Mouse (Mus musculus) hindbrain, embryonic 10.5 days (tissue): ENCODE measurements around the gene Mov10. TPM values are rescaled to one million over a fixed set of nuclear protein-coding genes. Genes with fewer than 3 reads are reported as not detected.
"Not testable (repeated sequence)": the region's sequence is repeated elsewhere in the genome, so short reads cannot be mapped to it uniquely, and the experiment has no call there.

Experiments used
- DNase-seq: peaks from one replicate; pipeline ENCODE4 v3.0.0-alpha.2; 2017; ENCODE audit warnings: low spot score
- H3K27ac ChIP-seq: fragments of 300-500 bp; sonication (generic); 2 replicates; pipeline ENCODE4 v1.5.1; 2016; ENCODE audit warnings: mild to moderate bottlenecking, moderate library complexity
- H3K27me3 ChIP-seq: fragments of 300-500 bp; sonication (generic); 2 replicates; pipeline ENCODE4 v1.6.1; 2016; ENCODE audit warnings: mild to moderate bottlenecking; ENCODE audit not compliant: poor library complexity, insufficient read depth, severe bottlenecking
- H3K36me3 ChIP-seq: fragments of 300-500 bp; sonication (generic); 2 replicates; pipeline ENCODE4 v1.6.1; 2016; ENCODE audit warnings: mild to moderate bottlenecking, moderate library complexity
- H3K4me1 ChIP-seq: fragments of 300-500 bp; sonication (generic); replicated peaks from 2 replicates; pipeline ENCODE4 v1.6.1; 2016; ENCODE audit warnings: mild to moderate bottlenecking
- H3K4me3 ChIP-seq: fragments of 300-500 bp; sonication (generic); 2 replicates; pipeline ENCODE4 v1.5.1; 2016; ENCODE audit warnings: mild to moderate bottlenecking, moderate library complexity
- H3K9me3 ChIP-seq: fragments of 300-500 bp; sonication (generic); 2 replicates; pipeline ENCODE4 v1.6.1; 2016; ENCODE audit warnings: mild to moderate bottlenecking, moderate library complexity
- WGBS: fragments of 180-500 bp; shearing (Covaris S2); methylation state at CpG from one replicate; pipeline ENCODE4 v1.1.7; 2016; 5-methylcytosine and 5-hydroxymethylcytosine counted together
- polyA plus RNA-seq: library from polyadenylated mRNA; unstranded; fragments of >200 nt; fragmentation: Nextera tagmentation; extraction: Ambion mirVana; gene quantifications from 2 replicates; pipeline ENCODE4 v1.2.1, GENCODE M21; 2016

Gene Mov10
- polyA plus RNA-seq, 1 experiment from 2014 or later: 17.0 TPM

GRCm38 (mm10) chr3:104822413-104822812 is 4.0 kb upstream of the Mov10 start:
- peaks cover 44% of the 10 kb centered on the region for H3K36me3 ChIP-seq
- WGBS: 93% methylated on average over 3 of the region's 3 CpGs
- no peaks in the 10 kb centered on the region for H3K27me3 ChIP-seq
- H3K4me3 ChIP-seq: no peak overlapping the region
- peaks cover 15% of the 10 kb centered on the region for H3K4me1 ChIP-seq
- no peak overlapping the region for H3K27ac ChIP-seq
- no peaks in the 10 kb centered on the region for H3K9me3 ChIP-seq
- no peak for DNase-seq

DNA sequence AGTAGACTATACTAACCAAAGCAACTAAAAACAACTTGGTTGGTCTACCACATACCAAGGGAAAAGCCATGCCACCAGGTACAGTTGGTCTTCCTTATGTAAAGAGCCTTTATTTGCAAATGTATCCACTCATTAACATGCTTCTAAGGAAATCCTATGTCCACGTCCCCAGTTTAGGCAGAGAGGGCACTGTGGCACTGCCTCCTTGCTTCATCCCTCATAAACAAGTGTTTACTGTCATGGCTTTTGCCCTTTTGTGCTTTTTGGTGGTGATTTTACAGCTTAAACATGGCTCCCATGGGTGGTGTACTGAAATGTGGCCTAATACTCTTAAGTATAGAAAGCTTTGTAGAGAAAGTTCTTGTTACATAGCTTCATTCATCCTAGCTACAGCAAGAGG is 2.1 kb upstream of the Mov10 start:
- Histone ChIP-seq H3K4me1 (peaks cover 21% of the 10 kb centered on the region), H3K4me3 (no peak overlapping the region), H3K9me3 (no peaks in the 10 kb centered on the region), H3K27ac (no peak overlapping the region), H3K36me3 (peaks cover 30% of the 10 kb centered on the region), H3K27me3 (no peaks in the 10 kb centered on the region)
- no peak for DNase-seq
- WGBS: 66% methylated on average over 1 of the region's 1 CpGs

DNA sequence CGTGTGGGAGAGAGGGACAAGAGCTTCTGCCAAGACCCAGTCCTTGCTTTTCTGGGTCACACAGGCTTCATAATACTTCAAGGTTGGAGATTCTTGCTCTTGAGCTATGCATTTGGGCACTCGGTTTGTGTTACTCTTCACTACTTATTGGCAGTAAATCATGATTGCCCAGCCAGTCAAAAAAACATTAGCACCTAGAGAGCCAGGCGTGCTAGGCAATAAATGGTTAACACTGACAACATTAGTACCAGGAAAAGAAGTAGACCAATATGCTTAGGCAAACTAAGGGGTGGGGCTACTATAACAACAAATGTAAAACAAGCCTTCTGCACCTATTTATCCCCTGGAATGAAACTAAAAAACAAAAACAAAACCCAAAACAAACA is 379 bp upstream of the Mov10 start:
- DNase-seq: no peak
- Histone ChIP-seq H3K4me1 (peaks cover 21% of the 10 kb centered on the region), H3K4me3 (peak overlapping the region; percentile 90), H3K9me3 (no peaks in the 10 kb centered on the region), H3K27me3 (no peaks in the 10 kb centered on the region), H3K27ac (peak overlapping the region; percentile 90), H3K36me3 (peaks cover 24% of the 10 kb centered on the region)
- 10% methylated on average over 3 of the region's 3 CpGs for WGBS

DNA sequence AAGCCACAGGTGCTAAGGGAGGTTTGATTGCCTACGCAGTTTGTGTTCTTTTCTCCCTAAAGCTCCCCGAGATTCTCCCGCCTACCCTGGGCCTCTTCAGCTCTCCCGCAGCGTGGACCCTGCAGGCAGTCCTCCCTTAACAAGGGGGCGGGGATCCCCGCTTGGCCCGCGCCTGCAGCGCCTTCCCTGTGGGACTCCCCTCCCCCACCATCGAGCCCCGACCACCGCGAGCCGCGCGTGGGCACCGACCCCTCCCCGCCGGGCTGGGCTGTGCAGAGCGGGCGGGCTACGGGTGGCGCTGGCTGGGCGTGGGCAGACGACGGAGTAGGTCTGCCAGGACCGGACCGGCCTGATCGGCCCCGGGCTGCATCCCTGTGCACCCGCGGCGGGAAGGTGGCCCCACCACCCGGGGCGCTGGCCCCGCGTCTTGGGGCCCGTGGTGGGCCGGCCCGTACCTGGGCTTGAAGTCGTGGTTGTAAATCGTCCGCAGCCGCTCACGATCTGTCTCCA is 827 bp downstream of the Mov10 start:
- H3K27ac ChIP-seq: peak overlapping the region; percentile 90
- no peaks in the 10 kb centered on the region for H3K9me3 ChIP-seq
- H3K4me1 ChIP-seq: peaks cover 21% of the 10 kb centered on the region
- H3K36me3 ChIP-seq: peaks cover 22% of the 10 kb centered on the region
- H3K4me3 ChIP-seq: peak overlapping the region; percentile 90
- under 1% methylated on average over 46 of the region's 46 CpGs for WGBS
- peak; percentile 54 for DNase-seq
- no peaks in the 10 kb centered on the region for H3K27me3 ChIP-seq

DNA sequence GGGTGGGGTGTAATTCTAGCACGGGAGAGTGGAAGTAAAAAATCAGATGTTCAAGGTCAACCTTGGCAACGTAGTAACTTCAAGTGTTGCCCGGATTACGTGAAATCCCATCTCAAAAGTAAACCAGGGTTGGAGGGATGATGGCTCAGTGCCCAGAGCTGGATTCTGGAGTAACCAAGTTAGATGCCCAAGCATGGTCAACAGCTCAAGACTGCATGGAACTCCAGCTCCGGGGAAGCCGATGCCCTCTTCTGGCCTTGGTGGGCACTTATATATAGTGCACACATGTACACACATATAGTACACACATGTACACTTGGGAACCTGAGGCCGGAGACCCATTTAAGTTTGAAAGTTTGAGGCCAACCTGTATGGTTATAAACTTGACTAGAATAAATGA is 2.2 kb downstream of the Mov10 start:
- H3K4me1 ChIP-seq: peaks cover 21% of the 10 kb centered on the region
- no peaks in the 10 kb centered on the region for H3K9me3 ChIP-seq
- no peaks in the 10 kb centered on the region for H3K27me3 ChIP-seq
- H3K4me3 ChIP-seq: no peak overlapping the region
- DNase-seq: no peak
- H3K27ac ChIP-seq: no peak overlapping the region
- WGBS: 95% methylated on average over 7 of the region's 7 CpGs
- peaks cover 8% of the 10 kb centered on the region for H3K36me3 ChIP-seq

GRCm38 (mm10) chr3:104815346-104815745 is 3.0 kb downstream of the Mov10 start:
- peaks cover 21% of the 10 kb centered on the region for H3K4me1 ChIP-seq
- H3K36me3 ChIP-seq: peaks cover 3% of the 10 kb centered on the region; the same call in 1 of the 2 replicates
- no peak overlapping the region for H3K4me3 ChIP-seq
- no peak for DNase-seq
- WGBS: 72% methylated on average over 2 of the region's 2 CpGs
- no peaks in the 10 kb centered on the region for H3K9me3 ChIP-seq
- H3K27me3 ChIP-seq: no peaks in the 10 kb centered on the region
- no peak overlapping the region for H3K27ac ChIP-seq

DNA sequence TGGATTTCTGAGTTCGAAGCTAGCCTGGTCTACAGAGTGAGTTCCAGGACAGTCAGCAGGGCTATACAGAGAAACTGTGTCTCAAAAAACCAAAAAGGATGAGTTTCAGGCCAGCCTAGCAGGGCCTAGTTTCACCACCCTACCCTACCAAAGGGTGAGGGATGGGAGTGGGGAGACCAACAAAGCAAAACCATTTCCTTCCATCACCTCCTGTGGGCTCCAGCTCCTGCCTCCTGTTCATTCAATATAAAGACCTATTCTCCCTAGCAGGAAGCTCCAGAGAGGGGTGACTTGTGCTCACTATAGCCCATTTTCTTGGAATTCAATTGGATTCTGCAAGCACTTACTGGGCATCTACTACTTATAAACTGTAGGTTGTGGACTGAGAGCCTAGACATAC is 3.6 kb downstream of the Mov10 start:
- no peak for DNase-seq
- H3K27ac ChIP-seq: no peak overlapping the region
- no peaks in the 10 kb centered on the region for H3K27me3 ChIP-seq
- H3K9me3 ChIP-seq: no peaks in the 10 kb centered on the region
- H3K4me1 ChIP-seq: peaks cover 21% of the 10 kb centered on the region
- H3K4me3 ChIP-seq: no peak overlapping the region
- WGBS: 96% methylated on average over 1 of the region's 1 CpGs
- H3K36me3 ChIP-seq: peaks cover 3% of the 10 kb centered on the region; the same call in 1 of the 2 replicates

DNA sequence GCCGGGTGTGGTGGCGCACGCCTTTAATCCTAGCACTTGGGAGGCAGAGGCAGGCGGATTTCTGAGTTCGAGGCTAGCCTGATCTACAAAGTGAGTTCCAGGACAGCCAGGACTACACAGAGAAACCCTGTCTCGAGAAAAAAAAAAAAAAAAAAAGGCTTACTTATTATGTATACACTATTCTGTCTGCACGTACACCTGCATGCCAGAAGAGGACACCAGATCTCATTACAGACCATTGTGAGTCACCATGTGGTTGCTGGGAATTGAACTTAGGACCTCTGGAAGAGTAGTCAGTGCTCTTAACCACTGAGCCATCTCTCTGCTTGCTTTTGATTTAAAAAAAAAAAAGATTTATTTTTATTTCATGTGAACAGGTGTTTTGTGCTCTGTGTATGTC is 5.1 kb downstream of the Mov10 start:
- H3K36me3 ChIP-seq, H3K9me3 ChIP-seq, H3K27ac ChIP-seq, H3K4me3 ChIP-seq, H3K27me3 ChIP-seq, DNase-seq: not testable (repeated sequence)
- peaks cover 12% of the 10 kb centered on the region for H3K4me1 ChIP-seq
- WGBS: 91% methylated on average over 7 of the region's 7 CpGs

DNA sequence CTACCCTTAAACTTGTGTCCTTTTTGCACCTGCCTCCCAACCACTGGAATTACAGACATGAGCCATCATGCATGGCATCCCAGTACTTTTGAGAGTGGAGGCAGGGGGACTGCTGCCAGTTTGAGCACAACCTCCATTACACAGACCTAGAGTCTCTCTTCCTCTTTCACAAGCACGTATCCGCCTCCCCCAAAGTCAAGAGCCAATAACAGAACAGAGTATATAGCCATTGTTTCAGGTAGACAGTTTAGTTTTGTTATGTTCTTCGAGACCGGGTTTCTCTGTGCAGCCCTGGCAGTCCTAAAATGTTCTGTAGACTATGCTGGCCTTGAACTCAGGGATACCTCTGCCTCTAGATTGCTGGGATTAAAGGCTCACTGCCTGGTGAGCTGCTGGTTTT is 6.1 kb downstream of the Mov10 start:
- H3K9me3 ChIP-seq: no peaks in the 10 kb centered on the region
- no peak overlapping the region for H3K4me3 ChIP-seq
- no peak overlapping the region for H3K27ac ChIP-seq
- no peak for DNase-seq
- no peaks in the 10 kb centered on the region for H3K27me3 ChIP-seq
- 84% methylated on average over 4 of the region's 4 CpGs for WGBS
- peaks cover 3% of the 10 kb centered on the region; the same call in 1 of the 2 replicates for H3K36me3 ChIP-seq
- H3K4me1 ChIP-seq: peaks cover 4% of the 10 kb centered on the region

DNA sequence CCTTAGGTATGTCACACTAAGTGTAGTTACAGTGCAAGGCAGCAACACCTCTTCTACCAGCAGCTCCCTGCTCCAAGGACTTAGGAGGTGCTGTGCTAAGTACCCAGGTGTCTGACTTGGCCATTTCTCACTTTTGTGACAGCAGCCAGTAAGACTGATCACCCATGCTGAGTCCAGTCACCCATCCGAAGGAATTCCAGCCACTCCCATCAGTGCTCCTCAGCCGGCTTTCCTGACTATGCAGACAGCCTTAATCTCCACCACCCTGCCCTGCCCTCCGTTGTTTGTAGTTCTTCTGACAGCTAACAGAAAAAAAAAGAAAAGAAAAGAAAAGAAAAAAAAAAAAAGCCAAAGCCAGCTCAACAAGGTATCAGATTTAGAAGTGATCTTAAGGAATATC is 6.6 kb downstream of the Mov10 start:
- no peak overlapping the region for H3K27ac ChIP-seq

GRCm38 (mm10) chr3:104805539-104805938 is 12.8 kb downstream of the Mov10 start:
- Histone ChIP-seq H3K4me3 (no peak overlapping the region), H3K4me1 (no peaks in the 10 kb centered on the region), H3K36me3 (peaks cover 28% of the 10 kb centered on the region), H3K9me3 (no peaks in the 10 kb centered on the region), H3K27ac (no peak overlapping the region), H3K27me3 (no peaks in the 10 kb centered on the region)
- DNase-seq: no peak
- 88% methylated on average over 9 of the region's 9 CpGs for WGBS

More for the DNA sequence above, 6.6 kb downstream of the Mov10 start:
- Histone ChIP-seq H3K27me3 (no peaks in the 10 kb centered on the region), H3K36me3 (peaks cover 3% of the 10 kb centered on the region; the same call in 1 of the 2 replicates), H3K4me3 (no peak overlapping the region), H3K9me3 (no peaks in the 10 kb centered on the region), H3K4me1 (no peaks in the 10 kb centered on the region)
- 20% methylated on average over 3 of the region's 3 CpGs for WGBS
- DNase-seq: no peak

- H3K4me1 ChIP-seq: no peaks in the 10 kb centered on the region
- H3K9me3 ChIP-seq: no peaks in the 10 kb centered on the region
- H3K27ac ChIP-seq: no peak overlapping the region
- 95% methylated on average over 10 of the region's 10 CpGs for WGBS
- no peak overlapping the region for H3K4me3 ChIP-seq
- no peak for DNase-seq
- H3K27me3 ChIP-seq: no peaks in the 10 kb centered on the region
- peaks cover 39% of the 10 kb centered on the region for H3K36me3 ChIP-seq
These were observed 14.1 kb downstream of the Mov10 start for GRCm38 (mm10) chr3:104804312-104804711.

GRCm38 (mm10) chr3:104801481-104801880 is 16.9 kb downstream of the Mov10 start:
- Histone ChIP-seq H3K27me3 (no peaks in the 10 kb centered on the region), H3K27ac (no peak overlapping the region), H3K9me3 (no peaks in the 10 kb centered on the region), H3K4me3 (no peak overlapping the region), H3K4me1 (no peaks in the 10 kb centered on the region), H3K36me3 (peaks cover 51% of the 10 kb centered on the region)
- DNase-seq: no peak
- WGBS: 88% methylated on average over 6 of the region's 6 CpGs

DNA sequence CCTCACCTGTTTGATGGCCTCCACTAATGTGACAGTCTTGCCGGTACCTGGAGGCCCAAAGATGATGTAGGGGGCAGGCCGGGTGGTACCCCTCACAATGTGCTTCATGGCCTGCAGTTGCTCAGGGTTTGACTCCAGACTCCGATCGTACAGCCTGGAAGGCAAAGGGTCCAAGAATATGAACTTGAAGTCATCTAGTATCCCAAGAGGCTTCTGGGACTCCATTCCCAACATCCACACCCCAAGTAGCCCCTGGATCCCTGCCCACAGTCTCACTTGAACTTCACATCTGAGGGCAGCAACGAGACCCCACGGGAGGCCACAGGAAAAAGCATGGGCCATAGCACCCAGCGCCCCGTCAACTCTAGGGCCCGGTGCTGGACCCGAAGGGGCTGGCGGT is 17.7 kb downstream of the Mov10 start:
- Histone ChIP-seq H3K27ac (no peak overlapping the region), H3K27me3 (no peaks in the 10 kb centered on the region), H3K4me1 (peaks cover 4% of the 10 kb centered on the region; the same call in 1 of the 2 replicates), H3K36me3 (peaks cover 57% of the 10 kb centered on the region), H3K9me3 (no peaks in the 10 kb centered on the region), H3K4me3 (no peak overlapping the region)
- 96% methylated on average over 11 of the region's 11 CpGs for WGBS
- DNase-seq: no peak
